ENCODE assay signal across 9 mouse cellular contexts in genomic region chr17:36947051-36947819, GRCm38 (mm10). TPM values are rescaled to one million over a fixed set of nuclear protein-coding genes. Genes with fewer than 3 reads are reported as not detected.
DNase-seq lines count a peak whose midpoint lies in the region; ATAC-seq and TF ChIP-seq lines count a peak whose summit lies in the region.
"Had no signal": no experiment of that assay in that cellular context is flagged by ENCODE, and none has a peak within 500 bp of the region (broad histone marks: within the 10 kb centered on the region; RNA-seq: fewer than 3 reads in every experiment).

No protein-coding gene starts in this region.

- H3K4me1 ChIP-seq in hindbrain, embryonic 12.5 days = peaks cover 30% of the 10 kb centered on the region
- H3K4me1 ChIP-seq in small intestine, adult 2 months (ENCODE audit: control insufficient read depth, insufficient read depth, insufficient read length, low read length) = peaks cover 19% of the 10 kb centered on the region

- H3K36me3 ChIP-seq in hindbrain, embryonic 12.5 days = peaks cover 12% of the 10 kb centered on the region
- peaks cover 10% of the 10 kb centered on the region for H3K36me3 ChIP-seq in small intestine, adult 2 months (ENCODE audit: control insufficient read depth, insufficient read depth, low read length)

- peak overlapping the region; percentile 45 for H3K4me3 ChIP-seq in hindbrain, embryonic 12.5 days
- peak overlapping the region; percentile 55 for H3K4me3 ChIP-seq in left cerebral cortex, adult 2 months
- H3K4me3 ChIP-seq in small intestine, adult 2 months (ENCODE audit: low read depth, low read length) = peak overlapping the region; percentile 58

- peak overlapping the region; percentile 35; the same call in 1 of the 2 replicates for H3K27ac ChIP-seq in hindbrain, embryonic 12.5 days
- peak overlapping the region; percentile 87 for H3K27ac ChIP-seq in left cerebral cortex, adult 2 months
- H3K27ac ChIP-seq in small intestine, adult 2 months (ENCODE audit: insufficient read depth, low read depth, low read length) = no peak overlapping the region

- DNase-seq in layer of hippocampus, adult 18-20 months (ENCODE audit: low spot score in 2 of 2) = peak; percentile 52 to 63
- DNase-seq in layer of hippocampus, adult 9-11 months = no peak
- DNase-seq in cerebellum, adult 9-11 months = peak; percentile 72
- DNase-seq in frontal cortex, postnatal 10 days (ENCODE audit: low spot score in 2 of 2) = peak; percentile 47 to 67
- peak; percentile 67 to 71 for DNase-seq in left cerebral cortex, adult 2 months (ENCODE audit: extremely low spot score in 1 of 2, low spot score in 2 of 2)
- peak; percentile 45 for DNase-seq in mesoderm, embryonic 11.5 days (ENCODE audit: low read depth, low spot score)

- peak overlapping the region; percentile 87 for H3K4me2 ChIP-seq in hindbrain, embryonic 12.5 days (replicated peaks)

- peaks cover 42% of the 10 kb centered on the region for H3K27me3 ChIP-seq in hindbrain, embryonic 12.5 days
- H3K27me3 ChIP-seq in small intestine, adult 2 months (ENCODE audit: control insufficient read depth, insufficient read depth, low read length) = peaks cover 14% of the 10 kb centered on the region

- ATAC-seq in hindbrain, embryonic 12.5 days (ENCODE audit: low FRiP score) = peak; percentile 57

- 2% methylated on average over 62 of the region's 62 CpGs for WGBS in hindbrain, embryonic 12.5 days
- 1% methylated on average over 62 of the region's 62 CpGs for WGBS in small intestine, adult 2 months

- H3K9ac ChIP-seq in hindbrain, embryonic 12.5 days = peak overlapping the region; percentile 70

- TF ChIP-seq POLR2A in small intestine, adult 2 months (IDR thresholded peaks at IDR 0.05; ENCODE audit: low read depth, low read length) = no peak

- no peaks in the 10 kb centered on the region for H3K9me3 ChIP-seq in hindbrain, embryonic 12.5 days (replicated peaks)

- intact Hi-C loops in left cerebral cortex, adult 2 months (cut with DNase I) = loop anchor here (2.0 kb wide), 1 partner anchor 100 kb away; no protein-coding TSS in a partner anchor

- peak; percentile 33 for TF ChIP-seq CTCF in left cerebral cortex, adult 2 months (IDR thresholded peaks at IDR 0.05)
- no peak for TF ChIP-seq CTCF in small intestine, adult 2 months (IDR thresholded peaks at IDR 0.05; ENCODE audit: extremely low read depth, insufficient read length, insufficient replicate concordance, low read depth, low read length)

RNA-seq across cellular contexts. Expression of gene Ppp1r11, which starts 4.3 kb away (rescaled TPM):
- 100 to 1,000 TPM; 140 to 145 TPM for total RNA-seq in layer of hippocampus, adult 18-20 months (2021)
- 131 and 137 TPM in 2 replicates for polyA plus RNA-seq in hindbrain, embryonic 12.5 days (2016; fragmentation: Nextera tagmentation; extraction: Ambion mirVana)
- total RNA-seq in left cerebral cortex, adult 2 months (2021) = 100 to 1,000 TPM; 132 to 146 TPM
- polyA plus RNA-seq in small intestine, adult 2 months (2012; rRNA removed) = 16.7 and 31.1 TPM in 2 replicates

RNA-seq across cellular contexts. Expression of gene Rnf39, which starts 4.5 kb away (rescaled TPM):
- total RNA-seq in layer of hippocampus, adult 18-20 months (2021) = 1 to 10 TPM; 3.0 to 4.6 TPM
- polyA plus RNA-seq in hindbrain, embryonic 12.5 days (2016; fragmentation: Nextera tagmentation; extraction: Ambion mirVana) = 1.4 and 1.5 TPM in 2 replicates
- 10 to 100 TPM in 1 of 2 experiments, 1 to 10 TPM in 1; 8.2 to 12.5 TPM for total RNA-seq in left cerebral cortex, adult 2 months (2021)
- 3.6 and 16.0 TPM in 2 replicates for polyA plus RNA-seq in small intestine, adult 2 months (2012; rRNA removed)

RNA-seq across cellular contexts. Expression of gene Znrd1, which starts 11.1 kb away (rescaled TPM):
- total RNA-seq in layer of hippocampus, adult 18-20 months (2021) = 10 to 100 TPM; 31.3 to 37.2 TPM
- polyA plus RNA-seq in hindbrain, embryonic 12.5 days (2016; fragmentation: Nextera tagmentation; extraction: Ambion mirVana) = 70.7 and 77.0 TPM in 2 replicates
- 10 to 100 TPM; 30.6 to 31.6 TPM for total RNA-seq in left cerebral cortex, adult 2 months (2021)
- 14.3 and 23.8 TPM in 2 replicates for polyA plus RNA-seq in small intestine, adult 2 months (2012; rRNA removed)

RNA-seq across cellular contexts. Expression of gene Znrd1as, which starts 11.2 kb away (rescaled TPM):
- 1 to 10 TPM; 5.6 to 7.2 TPM for total RNA-seq in layer of hippocampus, adult 18-20 months (2021)
- polyA plus RNA-seq in hindbrain, embryonic 12.5 days (2016; fragmentation: Nextera tagmentation; extraction: Ambion mirVana) = 5.0 and 6.6 TPM in 2 replicates
- total RNA-seq in left cerebral cortex, adult 2 months (2021) = 1 to 10 TPM; 5.3 to 6.2 TPM
- polyA plus RNA-seq in small intestine, adult 2 months (2012; rRNA removed) = 0.18 and 0.25 TPM in 2 replicates

RNA-seq across cellular contexts. Expression of gene 2410137M14Rik, which starts 33.8 kb away (rescaled TPM):
- total RNA-seq in layer of hippocampus, adult 18-20 months (2021) = not detected
- 0.50 TPM in 1 of 2 replicates, not detected in the other for polyA plus RNA-seq in hindbrain, embryonic 12.5 days (2016; fragmentation: Nextera tagmentation; extraction: Ambion mirVana)
- total RNA-seq in left cerebral cortex, adult 2 months (2021) = not detected
- not detected in 2 replicates for polyA plus RNA-seq in small intestine, adult 2 months (2012; rRNA removed)
- total RNA-seq: left cerebral cortex, postnatal 14 days had no signal
